Mouse (Mus musculus): ENCODE data around the gene Raf1. TPM values are rescaled to one million over a fixed set of nuclear protein-coding genes. Genes with fewer than 3 reads are reported as not detected.

The Raf1 gene
- polyA plus RNA-seq, 1 experiment from 2014 or later = 119 TPM

DNA sequence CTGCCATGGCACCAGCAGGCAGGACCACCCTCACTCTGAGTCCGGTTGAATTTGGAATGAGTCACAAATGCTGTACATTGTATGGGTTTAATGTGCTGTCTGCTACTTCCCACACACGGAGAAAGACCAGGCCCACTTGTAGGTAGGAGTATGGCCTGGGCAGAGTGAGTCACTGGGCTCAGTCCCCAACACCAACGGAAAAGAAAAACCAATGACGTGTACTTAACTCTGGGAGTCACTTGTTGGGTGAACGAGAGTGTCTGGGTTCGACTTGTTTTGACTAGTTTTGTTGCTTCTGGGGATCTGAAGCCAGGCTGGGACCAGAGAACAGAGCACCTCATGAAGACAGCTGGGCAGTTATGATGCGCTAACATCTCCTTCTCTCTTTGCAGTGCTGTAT is 102.3 kb downstream of the Raf1 start:
- 92% methylated on average over 7 of the region's 7 CpGs for WGBS
- Histone ChIP-seq H3K27ac (no peak overlapping the region), H3K4me1 (no peaks in the 10 kb centered on the region), H3K36me3 (replicated peaks) (peaks cover 84% of the 10 kb centered on the region), H3K9me3 (peaks cover under 1% of the 10 kb centered on the region; the same call in 1 of the 2 replicates), H3K4me3 (no peak overlapping the region), H3K27me3 (ENCODE audit: poor library complexity, severe bottlenecking) (no peaks in the 10 kb centered on the region)
- DNase-seq (ENCODE audit: extremely low spot score, low spot score) = no peak

Other genes starting within 250 kb of the Raf1 start
- 37.7 and 39.9 TPM in 2 replicates for gene Tsen2, start 132.0 kb downstream of the Raf1 start, polyA plus RNA-seq (2016; fragmentation: Nextera tagmentation; extraction: Ambion mirVana)
- 0.06 and 0.40 TPM in 2 replicates for gene Mkrn2os, start 84.1 kb downstream of the Raf1 start, polyA plus RNA-seq (2016; fragmentation: Nextera tagmentation; extraction: Ambion mirVana)
- 27.5 and 29.3 TPM in 2 replicates for gene Mkrn2, start 74.7 kb downstream of the Raf1 start, polyA plus RNA-seq (2016; fragmentation: Nextera tagmentation; extraction: Ambion mirVana)
- 0.97 and 1.5 TPM in 2 replicates for gene Tmem40, start 85.8 kb upstream of the Raf1 start, polyA plus RNA-seq (2016; fragmentation: Nextera tagmentation; extraction: Ambion mirVana)
- gene Cand2, start 97.9 kb upstream of the Raf1 start, polyA plus RNA-seq (2016; fragmentation: Nextera tagmentation; extraction: Ambion mirVana) = 59.5 and 65.2 TPM in 2 replicates
- gene Rpl32, start 132.1 kb upstream of the Raf1 start, polyA plus RNA-seq (2016; fragmentation: Nextera tagmentation; extraction: Ambion mirVana) = 1,831 and 1,874 TPM in 2 replicates
- gene Efcab12, start 161.8 kb upstream of the Raf1 start, polyA plus RNA-seq (2016; fragmentation: Nextera tagmentation; extraction: Ambion mirVana) = 1.7 and 1.9 TPM in 2 replicates
- 36.2 and 39.2 TPM in 2 replicates for gene Mbd4, start 176.7 kb upstream of the Raf1 start, polyA plus RNA-seq (2016; fragmentation: Nextera tagmentation; extraction: Ambion mirVana)
- gene Ift122, start 176.8 kb upstream of the Raf1 start, polyA plus RNA-seq (2016; fragmentation: Nextera tagmentation; extraction: Ambion mirVana) = 31.0 TPM in 2 replicates